Mouse (Mus musculus) kidney, postnatal 4 days (tissue): ENCODE measurements around the gene Klhl2.
A peak's percentile ranks its signal among the peaks of the same experiment; 100 is the strongest.

ENCODE experiments used
- DNase-seq, 2 experiments: peaks; one replicate each; pipeline ENCODE4 v3.0.0; 2021; ENCODE audit warnings: mixed read lengths in 2 of 2

Gene Klhl2

GRCm38 (mm10) chr8:64764075-64764474, 85.7 kb downstream of the Klhl2 start:
- no peak for DNase-seq

GRCm38 (mm10) chr8:64762751-64763150, 87.1 kb downstream of the Klhl2 start:
- no peak for DNase-seq

GRCm38 (mm10) chr8:64761430-64761829, 88.4 kb downstream of the Klhl2 start:
- peak in 1 of 2 experiments; percentile 14 for DNase-seq

GRCm38 (mm10) chr8:64757956-64758355, 91.9 kb downstream of the Klhl2 start:
- no peak for DNase-seq

GRCm38 (mm10) chr8:64746215-64747058, 103.4 kb downstream of the Klhl2 start:
- DNase-seq = no peak

GRCm38 (mm10) chr8:64740547-64741211, 109.1 kb downstream of the Klhl2 start:
- DNase-seq = no peak

GRCm38 (mm10) chr8:64738916-64739315, 110.9 kb downstream of the Klhl2 start:
- no peak for DNase-seq

- DNase-seq = no peak
Observed at GRCm38 (mm10) chr8:64736767-64737323, 113.0 kb downstream of the Klhl2 start.

GRCm38 (mm10) chr8:64735161-64735560, 114.7 kb downstream of the Klhl2 start:
- no peak for DNase-seq

- DNase-seq = peak; percentile 95 to 98
Observed at GRCm38 (mm10) chr8:64733271-64733943, 116.4 kb downstream of the Klhl2 start, which contains the start of gene Msmo1. Gene Msmo1, minus strand, starts transcription at chr8:64733792.

- no peak for DNase-seq
Observed at GRCm38 (mm10) chr8:64732596-64732995, 117.2 kb downstream of the Klhl2 start.

- no peak for DNase-seq
Observed at GRCm38 (mm10) chr8:64728156-64728555, 121.7 kb downstream of the Klhl2 start.

GRCm38 (mm10) chr8:64726190-64726695, 123.6 kb downstream of the Klhl2 start:
- no peak for DNase-seq

- DNase-seq = no peak
Observed at GRCm38 (mm10) chr8:64723206-64723605, 126.6 kb downstream of the Klhl2 start.

- DNase-seq = no peak
Observed at GRCm38 (mm10) chr8:64717868-64718267, 131.9 kb downstream of the Klhl2 start.

GRCm38 (mm10) chr8:64712499-64712898, 137.3 kb downstream of the Klhl2 start:
- no peak for DNase-seq

- no peak for DNase-seq
Observed at GRCm38 (mm10) chr8:64711544-64711943, 138.3 kb downstream of the Klhl2 start.

GRCm38 (mm10) chr8:64707481-64707880, 142.3 kb downstream of the Klhl2 start:
- DNase-seq = no peak

- DNase-seq = no peak
Observed at GRCm38 (mm10) chr8:64703191-64703590, 146.6 kb downstream of the Klhl2 start.

GRCm38 (mm10) chr8:64692651-64693201, 157.1 kb downstream of the Klhl2 start, which contains the start of gene Cpe:
Gene Cpe, minus strand, starts transcription at chr8:64693054.
- DNase-seq = peak; percentile 84 to 89

GRCm38 (mm10) chr8:64691591-64692401, 158.0 kb downstream of the Klhl2 start:
- DNase-seq = no peak

GRCm38 (mm10) chr8:64690845-64691244, 159.0 kb downstream of the Klhl2 start:
- DNase-seq = no peak
